Mouse (Mus musculus) bone marrow, adult 2 months (tissue): ENCODE measurements around the gene Nfatc2ip.

Source experiments
- CTCF ChIP-seq: fragments of 200-500 bp; IDR thresholded peaks from 2 replicates; pipeline ENCODE4 v1.5.1; 2011; ENCODE audit warnings: low read length, control low read depth; ENCODE audit not compliant: control insufficient read depth, insufficient read depth
- POLR2A ChIP-seq: fragments of 200-500 bp; IDR thresholded peaks from 2 replicates; pipeline ENCODE4 v1.6.1; 2011; ENCODE audit warnings: low read depth, mild to moderate bottlenecking, control low read depth, low read length, borderline replicate concordance; ENCODE audit not compliant: control insufficient read depth

DNA sequence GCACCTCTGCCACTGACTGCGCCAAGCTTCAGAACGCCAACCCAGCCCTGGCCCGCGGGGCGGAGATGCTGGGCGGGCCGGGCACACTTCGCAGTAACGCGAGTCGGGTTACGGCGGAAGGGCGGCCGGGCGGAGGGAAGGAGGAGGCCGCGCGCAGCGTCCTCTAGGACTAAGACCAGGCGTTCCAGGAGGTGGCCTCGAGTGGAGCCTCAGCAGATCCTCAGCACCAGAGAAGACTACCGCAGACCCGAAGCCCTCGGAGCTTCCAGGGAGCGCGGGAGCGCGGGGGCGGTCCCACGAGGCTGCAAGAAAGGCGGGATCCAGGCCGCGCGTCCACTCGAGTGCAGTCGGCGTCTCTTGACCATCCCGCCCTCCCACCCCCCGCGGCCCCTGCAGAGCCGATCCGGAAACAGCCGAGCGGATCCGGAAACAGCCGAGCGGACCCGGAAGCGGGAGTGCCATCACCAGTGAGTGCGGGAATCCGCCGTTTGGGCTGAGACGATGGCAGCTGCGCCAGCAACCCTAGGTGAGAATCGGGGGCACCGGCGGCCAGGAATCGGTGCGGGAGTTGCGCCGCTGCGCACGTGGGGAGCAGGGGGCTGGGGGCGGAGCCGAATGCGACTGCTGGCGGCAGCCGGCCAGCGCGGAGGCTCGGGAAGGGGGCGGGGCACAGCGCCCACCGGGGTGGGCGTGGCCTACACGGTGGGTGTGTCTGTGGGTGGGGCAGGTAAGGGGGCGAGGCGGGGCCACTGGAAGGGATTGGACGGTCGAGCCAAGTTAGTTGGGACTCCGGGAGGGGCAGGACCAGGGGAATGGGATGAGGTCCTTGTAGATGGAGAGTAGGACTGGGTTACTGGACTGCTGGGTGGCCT, 32.3 kb upstream of the Nfatc2ip start, which contains the start of gene Rabep2:
- TF ChIP-seq POLR2A (peak; percentile 47; the same call in 1 of the 2 replicates), CTCF (no peak)
